Mouse (Mus musculus) midbrain, embryonic 12.5 days (tissue): ENCODE measurements around the gene Gid4. TPM values are rescaled to one million over a fixed set of nuclear protein-coding genes. Genes with fewer than 3 reads are reported as not detected.
A peak's percentile ranks its signal among the peaks of the same experiment; 100 is the strongest.
"Not testable (repeated sequence)": the region's sequence is repeated elsewhere in the genome, so short reads cannot be mapped to it uniquely, and the experiment has no call there.

Experiments used
- ATAC-seq: fragments of 200-750 bp; cut with Nextera tagmentation; 2 replicates; pipeline ENCODE4 v1.8.0; 2017; ENCODE audit warnings: low read depth, moderate TSS enrichment, moderate library complexity; ENCODE audit not compliant: low FRiP score
- H3K27ac ChIP-seq: fragments of 300-500 bp; sonication (generic); replicated peaks from 2 replicates; pipeline ENCODE4 v1.5.1; 2016; ENCODE audit warnings: mild to moderate bottlenecking
- H3K27me3 ChIP-seq: fragments of 300-500 bp; sonication (generic); 2 replicates; pipeline ENCODE4 v1.6.1; 2016; ENCODE audit warnings: mild to moderate bottlenecking
- H3K36me3 ChIP-seq: fragments of 300-500 bp; sonication (generic); 2 replicates; pipeline ENCODE4 v1.6.1; 2016
- H3K4me1 ChIP-seq: fragments of 300-500 bp; sonication (generic); 2 replicates; pipeline ENCODE4 v1.6.1; 2016
- H3K4me2 ChIP-seq: fragments of 300-500 bp; sonication (generic); replicated peaks from 2 replicates; pipeline ENCODE4 v1.6.1; 2016; ENCODE audit warnings: mild to moderate bottlenecking, moderate library complexity
- H3K4me3 ChIP-seq: fragments of 300-500 bp; sonication (generic); 2 replicates; pipeline ENCODE4 v1.5.1; 2016; ENCODE audit warnings: mild to moderate bottlenecking
- H3K9ac ChIP-seq: fragments of 300-500 bp; sonication (generic); replicated peaks from 2 replicates; pipeline ENCODE4 v1.6.1; 2016; ENCODE audit warnings: mild to moderate bottlenecking, moderate library complexity
- H3K9me3 ChIP-seq: fragments of 300-500 bp; sonication (generic); 2 replicates; pipeline ENCODE4 v1.6.1; 2016; ENCODE audit warnings: mild to moderate bottlenecking
- WGBS: fragments of 180-500 bp; shearing (Covaris S2); methylation state at CpG from one replicate; pipeline ENCODE4 v1.1.7; 2016; 5-methylcytosine and 5-hydroxymethylcytosine counted together
- polyA plus RNA-seq: library from polyadenylated mRNA; unstranded; fragments of >200 nt; fragmentation: Nextera tagmentation; extraction: Ambion mirVana; gene quantifications from 2 replicates; pipeline ENCODE4 v1.2.1, GENCODE M21; 2016

The Gid4 gene
- polyA plus RNA-seq, 1 experiment from 2014 or later: 32.4 TPM

GRCm38 (mm10) chr11:60435133-60435532 lies 18.2 kb downstream of the Gid4 start:
- 95% methylated on average over 1 of the region's 1 CpGs for WGBS
- Histone ChIP-seq H3K4me3 (no peak overlapping the region), H3K4me1 (no peaks in the 10 kb centered on the region), H3K9ac (no peak overlapping the region), H3K27me3 (no peaks in the 10 kb centered on the region), H3K27ac (no peak overlapping the region), H3K36me3 (peaks cover 66% of the 10 kb centered on the region), H3K4me2 (no peak overlapping the region), H3K9me3 (no peaks in the 10 kb centered on the region)
- ATAC-seq: no peak

- Histone ChIP-seq H3K9me3 (no peaks in the 10 kb centered on the region), H3K36me3 (peaks cover 71% of the 10 kb centered on the region), H3K27ac (no peak overlapping the region), H3K4me3 (no peak overlapping the region), H3K4me2 (no peak overlapping the region), H3K27me3 (no peaks in the 10 kb centered on the region), H3K4me1 (no peaks in the 10 kb centered on the region), H3K9ac (no peak overlapping the region)
- WGBS: 96% methylated on average over 3 of the region's 3 CpGs
- no peak for ATAC-seq
Measured at GRCm38 (mm10) chr11:60436618-60437017, 19.7 kb downstream of the Gid4 start.

GRCm38 (mm10) chr11:60439621-60440020 lies 22.7 kb downstream of the Gid4 start:
- H3K4me3 ChIP-seq, H3K27me3 ChIP-seq, H3K4me1 ChIP-seq, H3K9me3 ChIP-seq, H3K27ac ChIP-seq, H3K4me2 ChIP-seq, H3K9ac ChIP-seq, ATAC-seq: not testable (repeated sequence)
- peaks cover 67% of the 10 kb centered on the region for H3K36me3 ChIP-seq
- WGBS: 31% methylated on average over 1 of the region's 1 CpGs

- WGBS: 54% methylated on average over 7 of the region's 7 CpGs
- Histone ChIP-seq H3K9me3 (no peaks in the 10 kb centered on the region), H3K27ac (no peak overlapping the region), H3K4me3 (no peak overlapping the region), H3K4me1 (no peaks in the 10 kb centered on the region), H3K36me3 (peaks cover 61% of the 10 kb centered on the region), H3K27me3 (no peaks in the 10 kb centered on the region), H3K9ac (no peak overlapping the region), H3K4me2 (no peak overlapping the region)
- no peak for ATAC-seq
Measured at GRCm38 (mm10) chr11:60440176-60440575, 23.2 kb downstream of the Gid4 start.

GRCm38 (mm10) chr11:60442896-60443295 lies 26.0 kb downstream of the Gid4 start:
- H3K9me3 ChIP-seq: no peaks in the 10 kb centered on the region
- no peak overlapping the region for H3K4me2 ChIP-seq
- H3K4me3 ChIP-seq: no peak overlapping the region
- peaks cover 41% of the 10 kb centered on the region for H3K36me3 ChIP-seq
- no peaks in the 10 kb centered on the region for H3K27me3 ChIP-seq
- H3K4me1 ChIP-seq: no peaks in the 10 kb centered on the region
- no peak for ATAC-seq
- 90% methylated on average over 6 of the region's 6 CpGs for WGBS
- no peak overlapping the region for H3K9ac ChIP-seq
- H3K27ac ChIP-seq: no peak overlapping the region

GRCm38 (mm10) chr11:60444007-60444406 lies 27.1 kb downstream of the Gid4 start:
- WGBS: 80% methylated on average over 4 of the region's 4 CpGs
- H3K4me3 ChIP-seq: no peak overlapping the region
- no peaks in the 10 kb centered on the region for H3K4me1 ChIP-seq
- H3K36me3 ChIP-seq: peaks cover 30% of the 10 kb centered on the region
- no peak overlapping the region for H3K27ac ChIP-seq
- no peaks in the 10 kb centered on the region for H3K9me3 ChIP-seq
- no peaks in the 10 kb centered on the region for H3K27me3 ChIP-seq
- H3K9ac ChIP-seq: no peak overlapping the region
- no peak overlapping the region for H3K4me2 ChIP-seq
- no peak for ATAC-seq

- Histone ChIP-seq H3K4me2 (peak within 1 kb of the TSS; percentile 82), H3K9ac (peak within 1 kb of the TSS; percentile 87), H3K27ac (peak within 1 kb of the TSS; percentile 58), H3K27me3 (no peaks in the 10 kb centered on the region), H3K36me3 (peaks cover 32% of the 10 kb centered on the region), H3K4me3 (peak within 1 kb of the TSS; percentile 81), H3K9me3 (no peaks in the 10 kb centered on the region), H3K4me1 (peaks cover 17% of the 10 kb centered on the region)
- WGBS: 5% methylated on average over 27 of the region's 27 CpGs
- peak; percentile 89 for ATAC-seq
Measured at GRCm38 (mm10) chr11:60454080-60454744, 37.3 kb downstream of the Gid4 start, which contains the start of gene Drg2. Drg2 (plus strand) TSS chr11:60454591.

GRCm38 (mm10) chr11:60454745-60455087 lies 37.8 kb downstream of the Gid4 start:
- Histone ChIP-seq H3K9me3 (no peaks in the 10 kb centered on the region), H3K4me1 (peaks cover 17% of the 10 kb centered on the region), H3K4me2 (peak overlapping the region; percentile 82), H3K4me3 (peak overlapping the region; percentile 81), H3K27me3 (no peaks in the 10 kb centered on the region), H3K27ac (peak overlapping the region; percentile 58; the same call in 1 of the 2 replicates), H3K36me3 (peaks cover 37% of the 10 kb centered on the region), H3K9ac (peak overlapping the region; percentile 87)
- ATAC-seq: peak; percentile 63; the same call in 1 of the 2 replicates
- WGBS: under 1% methylated on average over 17 of the region's 17 CpGs

GRCm38 (mm10) chr11:60457973-60458372 lies 41.0 kb downstream of the Gid4 start:
- peaks cover 70% of the 10 kb centered on the region for H3K36me3 ChIP-seq
- WGBS: 78% methylated on average over 1 of the region's 1 CpGs
- no peak for ATAC-seq
- peaks cover 17% of the 10 kb centered on the region for H3K4me1 ChIP-seq
- H3K9me3 ChIP-seq: no peaks in the 10 kb centered on the region
- H3K27ac ChIP-seq: no peak overlapping the region
- no peaks in the 10 kb centered on the region for H3K27me3 ChIP-seq
- no peak overlapping the region for H3K9ac ChIP-seq
- H3K4me2 ChIP-seq: no peak overlapping the region
- H3K4me3 ChIP-seq: no peak overlapping the region

GRCm38 (mm10) chr11:60465943-60466380 lies 49.0 kb downstream of the Gid4 start:
- H3K4me3 ChIP-seq: no peak overlapping the region
- H3K36me3 ChIP-seq: peaks cover 91% of the 10 kb centered on the region

GRCm38 (mm10) chr11:60469039-60469438 lies 52.1 kb downstream of the Gid4 start, which contains the start of gene Myo15:
Myo15 (plus strand) TSS chr11:60469339.
- WGBS: 89% methylated on average over 3 of the region's 3 CpGs
- H3K27me3 ChIP-seq: no peaks in the 10 kb centered on the region
- no peak within 1 kb of the TSS for H3K4me3 ChIP-seq
- peaks cover 60% of the 10 kb centered on the region for H3K36me3 ChIP-seq
- H3K4me2 ChIP-seq: no peak within 1 kb of the TSS
- no peak for ATAC-seq
- H3K9ac ChIP-seq: no peak within 1 kb of the TSS
- H3K27ac ChIP-seq: no peak within 1 kb of the TSS
- no peaks in the 10 kb centered on the region for H3K4me1 ChIP-seq
- H3K9me3 ChIP-seq: no peaks in the 10 kb centered on the region

More at GRCm38 (mm10) chr11:60465943-60466380, 49.0 kb downstream of the Gid4 start:
- ATAC-seq: no peak
- Histone ChIP-seq H3K27me3 (no peaks in the 10 kb centered on the region), H3K4me1 (no peaks in the 10 kb centered on the region), H3K9ac (no peak overlapping the region), H3K4me2 (no peak overlapping the region), H3K27ac (no peak overlapping the region), H3K9me3 (no peaks in the 10 kb centered on the region)
- 91% methylated on average over 2 of the region's 2 CpGs for WGBS

- no peak overlapping the region for H3K27ac ChIP-seq
- no peak overlapping the region for H3K9ac ChIP-seq
- H3K36me3 ChIP-seq: peaks cover 43% of the 10 kb centered on the region
- no peaks in the 10 kb centered on the region for H3K4me1 ChIP-seq
- ATAC-seq: no peak
- no peaks in the 10 kb centered on the region for H3K27me3 ChIP-seq
- 84% methylated on average over 9 of the region's 9 CpGs for WGBS
- H3K4me2 ChIP-seq: no peak overlapping the region
- no peaks in the 10 kb centered on the region for H3K9me3 ChIP-seq
- H3K4me3 ChIP-seq: no peak overlapping the region
Measured at GRCm38 (mm10) chr11:60470743-60471142, 53.8 kb downstream of the Gid4 start.
